In the genomic region with DNA sequence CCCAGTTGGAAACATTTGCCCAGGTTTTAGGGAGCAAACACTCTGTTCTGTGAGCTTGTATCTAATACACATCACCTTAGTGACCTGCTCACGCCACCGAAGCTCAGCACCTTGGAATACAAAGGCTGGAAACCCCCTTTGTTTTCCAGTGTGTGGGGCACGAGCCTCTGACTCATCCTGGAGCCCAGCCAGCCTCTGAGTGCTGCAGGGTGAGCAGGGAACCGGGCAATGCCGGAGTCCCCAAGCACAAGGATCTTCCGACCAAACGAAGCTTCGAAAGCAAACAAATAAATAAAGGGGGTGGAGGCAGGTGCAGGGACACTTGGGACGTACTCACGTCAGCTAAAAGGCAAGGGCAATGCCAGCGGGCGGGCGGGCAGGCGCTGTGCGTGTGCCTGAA, we compare ENCODE assay signal across 9 mouse cellular contexts. TPM values are rescaled to one million over a fixed set of nuclear protein-coding genes. Genes with fewer than 3 reads are reported as not detected.
DNase-seq lines count a peak whose midpoint lies in the region; ATAC-seq and TF ChIP-seq lines count a peak whose summit lies in the region.
"Had no signal": no experiment of that assay in that cellular context is flagged by ENCODE, and none has a peak within 500 bp of the region (broad histone marks: within the 10 kb centered on the region; RNA-seq: fewer than 3 reads in every experiment).

No protein-coding gene starts in this region.

- no peak overlapping the region for H3K9ac ChIP-seq in liver, postnatal 0 days (replicated peaks)
- no peak overlapping the region for H3K9ac ChIP-seq in liver, embryonic 11.5 days (ENCODE audit: low read depth, low read length)
- H3K9ac ChIP-seq in heart, embryonic 16.5 days (ENCODE audit: low read length), result peak overlapping the region; percentile 51
- H3K9ac ChIP-seq in hindbrain, embryonic 11.5 days (ENCODE audit: low read depth, low read length), result no peak overlapping the region
- H3K9ac ChIP-seq in midbrain, postnatal 0 days (replicated peaks; ENCODE audit: low read length, poor library complexity, severe bottlenecking), result no peak overlapping the region
- H3K9ac ChIP-seq: liver, embryonic 13.5 days had no signal

- no peaks in the 10 kb centered on the region for H3K36me3 ChIP-seq in liver, postnatal 0 days (replicated peaks; ENCODE audit: insufficient read depth, low read length)
- no peaks in the 10 kb centered on the region for H3K36me3 ChIP-seq in liver, embryonic 11.5 days (ENCODE audit: control insufficient read depth, insufficient read depth, low read length)
- H3K36me3 ChIP-seq in heart, embryonic 16.5 days (ENCODE audit: control insufficient read depth, insufficient read depth), result no peaks in the 10 kb centered on the region
- no peaks in the 10 kb centered on the region for H3K36me3 ChIP-seq in hindbrain, embryonic 11.5 days (ENCODE audit: control insufficient read depth, insufficient read depth, low read length)
- no peaks in the 10 kb centered on the region for H3K36me3 ChIP-seq in midbrain, postnatal 0 days (ENCODE audit: insufficient read depth, low read length)
- H3K36me3 ChIP-seq: liver, embryonic 13.5 days had no signal

- no peak for ATAC-seq in cerebellum, adult (ENCODE audit: insufficient number of reproducible peaks, low FRiP score, low TSS enrichment)
- no peak for ATAC-seq in liver, postnatal 0 days
- ATAC-seq in liver, embryonic 11.5 days (replicated peaks; ENCODE audit: low FRiP score), result no peak
- peak; percentile 74 for ATAC-seq in heart, embryonic 16.5 days (replicated peaks; ENCODE audit: extremely low read depth, insufficient read depth, low FRiP score)
- no peak for ATAC-seq in hindbrain, embryonic 11.5 days (ENCODE audit: low FRiP score)
- no peak for ATAC-seq in midbrain, postnatal 0 days (ENCODE audit: low FRiP score)

- TF ChIP-seq EP300 in liver, postnatal 0 days (IDR thresholded peaks at IDR 0.05; ENCODE audit: low read depth), result no peak

- H3K9me3 ChIP-seq in liver, postnatal 0 days (ENCODE audit: low read length), result no peaks in the 10 kb centered on the region
- no peaks in the 10 kb centered on the region for H3K9me3 ChIP-seq in liver, embryonic 11.5 days (ENCODE audit: control insufficient read depth, low read length)
- H3K9me3 ChIP-seq in heart, embryonic 16.5 days (replicated peaks; ENCODE audit: control insufficient read depth, low read length), result no peaks in the 10 kb centered on the region
- H3K9me3 ChIP-seq in hindbrain, embryonic 11.5 days (ENCODE audit: control insufficient read depth, low read length), result no peaks in the 10 kb centered on the region
- no peaks in the 10 kb centered on the region for H3K9me3 ChIP-seq in midbrain, postnatal 0 days (ENCODE audit: low read length)
- H3K9me3 ChIP-seq: liver, embryonic 13.5 days had no signal

- DNase-seq in cerebellum, adult 18-20 months, result peak; percentile 16 to 19
- DNase-seq in liver, postnatal 0 days, result peak; percentile 25
- DNase-seq in liver, embryonic 11.5 days (ENCODE audit: low spot score), result no peak
- DNase-seq in testis, postnatal 14 days (ENCODE audit: low spot score), result peak; percentile 43
- DNase-seq in hindbrain, embryonic 11.5 days (ENCODE audit: low spot score), result no peak
- DNase-seq in midbrain, postnatal 0 days (ENCODE audit: low spot score), result no peak
- DNase-seq: liver, embryonic 13.5 days had no signal

- no peak overlapping the region for H3K4me3 ChIP-seq in liver, postnatal 0 days (ENCODE audit: low read depth, low read length)
- H3K4me3 ChIP-seq in liver, embryonic 11.5 days (ENCODE audit: low read depth, low read length), result no peak overlapping the region
- no peak overlapping the region for H3K4me3 ChIP-seq in heart, embryonic 16.5 days (ENCODE audit: low read length)
- H3K4me3 ChIP-seq in hindbrain, embryonic 11.5 days (ENCODE audit: low read depth, low read length), result no peak overlapping the region
- H3K4me3 ChIP-seq in midbrain, postnatal 0 days (ENCODE audit: low read depth, low read length), result no peak overlapping the region
- H3K4me3 ChIP-seq: liver, embryonic 13.5 days had no signal

- no peak overlapping the region for H3K27ac ChIP-seq in liver, postnatal 0 days (ENCODE audit: low read depth)
- H3K27ac ChIP-seq in liver, embryonic 11.5 days (ENCODE audit: low read depth, low read length), result no peak overlapping the region
- peak overlapping the region; percentile 25 for H3K27ac ChIP-seq in heart, embryonic 16.5 days (ENCODE audit: low read length)
- no peak overlapping the region for H3K27ac ChIP-seq in hindbrain, embryonic 11.5 days (ENCODE audit: low read depth, low read length)
- no peak overlapping the region for H3K27ac ChIP-seq in midbrain, postnatal 0 days (ENCODE audit: low read depth, low read length)
- H3K27ac ChIP-seq: liver, embryonic 13.5 days had no signal

- no peaks in the 10 kb centered on the region for H3K27me3 ChIP-seq in liver, postnatal 0 days (ENCODE audit: insufficient read depth, low read length)
- H3K27me3 ChIP-seq in liver, embryonic 11.5 days (replicated peaks; ENCODE audit: control insufficient read depth, insufficient read depth, low read length), result no peaks in the 10 kb centered on the region
- no peaks in the 10 kb centered on the region for H3K27me3 ChIP-seq in heart, embryonic 16.5 days (ENCODE audit: control insufficient read depth, insufficient read depth, low read length)
- no peaks in the 10 kb centered on the region for H3K27me3 ChIP-seq in hindbrain, embryonic 11.5 days (ENCODE audit: control insufficient read depth, insufficient read depth, low read length)
- no peaks in the 10 kb centered on the region for H3K27me3 ChIP-seq in midbrain, postnatal 0 days (ENCODE audit: insufficient read depth, low read length)
- H3K27me3 ChIP-seq: liver, embryonic 13.5 days had no signal

- WGBS in liver, postnatal 0 days (ENCODE audit: insufficient replicate concordance), result 65% methylated on average over 15 of the region's 15 CpGs
- 72% methylated on average over 15 of the region's 15 CpGs for WGBS in liver, embryonic 11.5 days
- 43% methylated on average over 15 of the region's 15 CpGs for WGBS in heart, embryonic 16.5 days
- WGBS in hindbrain, embryonic 11.5 days, result 82% methylated on average over 15 of the region's 15 CpGs
- WGBS in midbrain, postnatal 0 days, result 64% methylated on average over 15 of the region's 15 CpGs

- no peak overlapping the region for H3K4me2 ChIP-seq in liver, postnatal 0 days (ENCODE audit: low read depth, low read length)
- H3K4me2 ChIP-seq in liver, embryonic 11.5 days, result no peak overlapping the region
- peak overlapping the region; percentile 38; the same call in 1 of the 2 replicates for H3K4me2 ChIP-seq in heart, embryonic 16.5 days (ENCODE audit: low read depth, low read length)
- H3K4me2 ChIP-seq in hindbrain, embryonic 11.5 days (replicated peaks; ENCODE audit: low read depth, low read length), result no peak overlapping the region
- H3K4me2 ChIP-seq in midbrain, postnatal 0 days (ENCODE audit: low read depth, low read length, poor library complexity, severe bottlenecking), result no peak overlapping the region
- H3K4me2 ChIP-seq: liver, embryonic 13.5 days had no signal

- H3K4me1 ChIP-seq in liver, postnatal 0 days (ENCODE audit: insufficient read depth), result no peaks in the 10 kb centered on the region
- H3K4me1 ChIP-seq in liver, embryonic 11.5 days (replicated peaks; ENCODE audit: control insufficient read depth, insufficient read depth, low read length), result no peaks in the 10 kb centered on the region
- peaks cover 14% of the 10 kb centered on the region for H3K4me1 ChIP-seq in heart, embryonic 16.5 days (ENCODE audit: control insufficient read depth, insufficient read depth, low read length)
- no peaks in the 10 kb centered on the region for H3K4me1 ChIP-seq in hindbrain, embryonic 11.5 days (replicated peaks; ENCODE audit: control insufficient read depth, insufficient read depth, low read length)
- H3K4me1 ChIP-seq in midbrain, postnatal 0 days (ENCODE audit: insufficient read depth, low read length), result no peaks in the 10 kb centered on the region
- H3K4me1 ChIP-seq: liver, embryonic 13.5 days had no signal

- TF ChIP-seq CTCF in liver, postnatal 0 days (IDR thresholded peaks at IDR 0.05; ENCODE audit: low read depth), result no peak
- no peak for TF ChIP-seq CTCF in midbrain, postnatal 0 days (IDR thresholded peaks at IDR 0.05)

RNA-seq across cellular contexts. Expression of gene Fam214a, which starts 43.4 kb away (rescaled TPM):
- polyA plus RNA-seq in liver, postnatal 0 days (2015; fragmentation: Nextera tagmentation; extraction: Ambion mirVana), result 4.8 and 6.4 TPM in 2 replicates
- 3.3 and 3.7 TPM in 2 replicates for polyA plus RNA-seq in liver, embryonic 11.5 days (2014; fragmentation: Nextera tagmentation; extraction: Ambion mirVana)
- 11.3 and 11.4 TPM in 2 replicates for polyA plus RNA-seq in heart, embryonic 16.5 days (2015; fragmentation: Nextera tagmentation; extraction: Ambion mirVana)
- polyA plus RNA-seq in hindbrain, embryonic 11.5 days (2014; fragmentation: Nextera tagmentation; extraction: Ambion mirVana), result 17.9 and 18.7 TPM in 2 replicates
- total RNA-seq in midbrain, postnatal 0 days (2014; rRNA removed), result 32.3 and 36.0 TPM in 2 replicates
- 18.2 and 18.9 TPM in 2 replicates for polyA plus RNA-seq in midbrain, postnatal 0 days (2015; fragmentation: Nextera tagmentation; extraction: Ambion mirVana)

RNA-seq across cellular contexts. Expression of gene Onecut1, which starts 47.5 kb away (rescaled TPM):
- 7.5 and 9.1 TPM in 2 replicates for polyA plus RNA-seq in liver, postnatal 0 days (2015; fragmentation: Nextera tagmentation; extraction: Ambion mirVana)
- polyA plus RNA-seq in liver, embryonic 11.5 days (2014; fragmentation: Nextera tagmentation; extraction: Ambion mirVana), result 3.4 and 4.1 TPM in 2 replicates
- polyA plus RNA-seq in heart, embryonic 16.5 days (2015; fragmentation: Nextera tagmentation; extraction: Ambion mirVana), result not detected in 2 replicates
- 10.0 and 12.7 TPM in 2 replicates for polyA plus RNA-seq in hindbrain, embryonic 11.5 days (2014; fragmentation: Nextera tagmentation; extraction: Ambion mirVana)
- total RNA-seq in midbrain, postnatal 0 days (2014; rRNA removed), result 7.5 and 8.4 TPM in 2 replicates
- 3.8 and 5.0 TPM in 2 replicates for polyA plus RNA-seq in midbrain, postnatal 0 days (2015; fragmentation: Nextera tagmentation; extraction: Ambion mirVana)

Comparison
In these comparisons a context has a peak if more than half of its experiments do, and no peak if none do; other contexts are left out.
1. DNase-seq: peak in cerebellum, adult 18-20 months (2 of 2), liver, postnatal 0 days (single experiment) and testis, postnatal 14 days (single experiment); none in liver, embryonic 11.5 days (single experiment), hindbrain, embryonic 11.5 days (single experiment) and midbrain, postnatal 0 days (single experiment).